Mouse (Mus musculus) forebrain, embryonic 16.5 days (tissue): Measurements from ENCODE around the gene Clec2d. TPM values are rescaled to one million over a fixed set of nuclear protein-coding genes. Genes with fewer than 3 reads are reported as not detected.

ENCODE experiments used
- ATAC-seq: fragments of 200-750 bp; cut with Nextera tagmentation; 2 replicates; pipeline ENCODE4 v1.8.0; 2017; ENCODE audit warnings: mild to moderate bottlenecking, moderate library complexity
- H3K27ac ChIP-seq: fragments of 300-500 bp; sonication (generic); 2 replicates; pipeline ENCODE4 v1.5.1; 2014; ENCODE audit warnings: low read length, control low read depth
- H3K27me3 ChIP-seq: fragments of 300-500 bp; sonication (generic); replicated peaks from 2 replicates; pipeline ENCODE4 v1.6.1; 2014; ENCODE audit warnings: low read length; ENCODE audit not compliant: control insufficient read depth, insufficient read depth
- H3K36me3 ChIP-seq: fragments of 300-500 bp; sonication (generic); 2 replicates; pipeline ENCODE4 v1.6.1; 2014; ENCODE audit not compliant: control insufficient read depth, insufficient read depth
- H3K4me1 ChIP-seq: fragments of 300-500 bp; sonication (generic); replicated peaks from 2 replicates; pipeline ENCODE4 v1.6.1; 2014; ENCODE audit warnings: low read length; ENCODE audit not compliant: control insufficient read depth, insufficient read depth
- H3K4me2 ChIP-seq: fragments of 300-500 bp; sonication (generic); 2 replicates; pipeline ENCODE4 v1.6.1; 2014; ENCODE audit warnings: mild to moderate bottlenecking, low read length, control low read depth
- H3K4me3 ChIP-seq: fragments of 300-500 bp; sonication (generic); replicated peaks from 2 replicates; pipeline ENCODE4 v1.5.1; 2014; ENCODE audit warnings: mild to moderate bottlenecking, low read length, control low read depth
- H3K9ac ChIP-seq: fragments of 300-500 bp; sonication (generic); replicated peaks from 2 replicates; pipeline ENCODE4 v1.6.1; 2014; ENCODE audit warnings: low read depth, low read length, control low read depth
- H3K9me3 ChIP-seq: fragments of 300-500 bp; sonication (generic); 2 replicates; pipeline ENCODE4 v1.6.1; 2016; ENCODE audit warnings: low read length; ENCODE audit not compliant: control insufficient read depth
- WGBS: fragments of 180-500 bp; shearing (Covaris S2); extraction: QIAGEN DNeasy Blood & Tissue Kit; methylation state at CpG from one replicate; pipeline ENCODE4 v1.1.7; 2014; 5-methylcytosine and 5-hydroxymethylcytosine counted together
- microRNA-seq: library from miRNA; unstranded; fragments of <30 nt; microRNA quantifications from one replicate; pipeline ENCODE4, GENCODE M21; 2017
- polyA plus RNA-seq: library from polyadenylated mRNA; unstranded; fragments of >200 nt; fragmentation: Nextera tagmentation; extraction: Ambion mirVana; gene quantifications from 2 replicates; pipeline ENCODE4 v1.2.1, GENCODE M21; 2015

The Clec2d gene
- polyA plus RNA-seq, 1 experiment from 2014 or later, result 0.18 TPM

DNA sequence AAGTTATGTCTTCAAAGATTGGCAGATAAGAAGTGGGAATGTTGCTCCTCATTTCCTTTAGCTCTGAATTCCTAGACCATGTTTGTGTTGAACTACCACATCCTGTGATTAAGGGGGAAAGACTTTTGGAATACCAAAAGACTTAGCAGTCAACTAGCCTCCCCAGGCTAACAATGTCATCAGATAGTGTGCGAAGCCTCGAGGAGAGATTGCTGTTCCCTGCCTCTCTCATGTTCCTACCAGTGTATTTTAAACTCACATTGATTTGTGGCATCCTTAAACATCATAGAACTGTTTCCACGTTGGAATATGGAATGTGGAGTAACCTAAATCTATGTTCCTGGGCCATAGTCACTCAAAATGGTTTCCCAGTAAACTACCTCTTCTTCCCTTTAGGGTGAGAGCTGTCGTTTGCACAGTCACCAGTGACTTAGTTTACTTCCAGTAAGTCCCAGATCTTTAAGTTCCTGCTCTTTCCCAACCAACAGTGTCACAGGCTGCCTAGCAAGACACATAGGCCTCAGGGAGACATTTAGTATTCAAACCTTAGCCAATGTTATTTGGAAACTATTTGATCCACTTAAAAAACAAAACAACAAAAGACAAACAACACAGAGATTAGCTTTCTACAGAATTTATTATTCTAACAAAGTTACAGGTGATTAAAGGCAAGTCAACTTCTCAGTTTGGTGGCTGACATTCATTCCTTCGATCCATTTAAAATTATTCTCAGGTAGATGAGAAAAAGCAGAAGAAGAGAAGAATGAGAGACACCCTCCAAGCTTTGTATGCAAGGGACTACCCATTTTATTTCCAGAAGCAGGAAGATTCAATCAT is 51.8 kb downstream of the Clec2d start:
- Histone ChIP-seq H3K9me3 (no peaks in the 10 kb centered on the region), H3K4me1 (no peaks in the 10 kb centered on the region), H3K4me2 (no peak overlapping the region), H3K27ac (no peak overlapping the region), H3K4me3 (no peak overlapping the region), H3K27me3 (no peaks in the 10 kb centered on the region), H3K9ac (no peak overlapping the region), H3K36me3 (no peaks in the 10 kb centered on the region)
- 82% methylated on average over 5 of the region's 5 CpGs for WGBS
- no peak for ATAC-seq

DNA sequence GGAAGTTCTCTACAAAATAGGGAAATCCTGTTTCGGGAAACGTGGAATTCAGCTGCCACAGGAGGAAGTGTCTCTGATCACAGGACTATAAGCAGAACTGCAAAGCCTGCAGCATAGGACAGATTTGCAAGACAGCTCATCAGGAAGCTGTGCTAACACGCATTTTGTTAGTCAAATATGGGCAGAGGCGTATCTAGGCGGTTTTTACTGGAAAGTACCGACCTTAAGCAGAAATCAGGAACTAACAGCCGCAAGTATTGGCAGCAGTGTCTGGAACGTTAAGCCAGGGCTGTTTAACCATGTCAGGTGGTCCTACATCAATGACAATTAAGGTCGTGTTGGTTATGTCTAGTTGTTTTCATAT is 52.4 kb downstream of the Clec2d start:
- Histone ChIP-seq H3K27ac (no peak overlapping the region), H3K9ac (no peak overlapping the region), H3K36me3 (no peaks in the 10 kb centered on the region), H3K4me3 (no peak overlapping the region), H3K27me3 (no peaks in the 10 kb centered on the region), H3K4me2 (no peak overlapping the region), H3K4me1 (peaks cover 3% of the 10 kb centered on the region), H3K9me3 (no peaks in the 10 kb centered on the region)
- ATAC-seq, result no peak
- WGBS, result 84% methylated on average over 9 of the region's 9 CpGs

DNA sequence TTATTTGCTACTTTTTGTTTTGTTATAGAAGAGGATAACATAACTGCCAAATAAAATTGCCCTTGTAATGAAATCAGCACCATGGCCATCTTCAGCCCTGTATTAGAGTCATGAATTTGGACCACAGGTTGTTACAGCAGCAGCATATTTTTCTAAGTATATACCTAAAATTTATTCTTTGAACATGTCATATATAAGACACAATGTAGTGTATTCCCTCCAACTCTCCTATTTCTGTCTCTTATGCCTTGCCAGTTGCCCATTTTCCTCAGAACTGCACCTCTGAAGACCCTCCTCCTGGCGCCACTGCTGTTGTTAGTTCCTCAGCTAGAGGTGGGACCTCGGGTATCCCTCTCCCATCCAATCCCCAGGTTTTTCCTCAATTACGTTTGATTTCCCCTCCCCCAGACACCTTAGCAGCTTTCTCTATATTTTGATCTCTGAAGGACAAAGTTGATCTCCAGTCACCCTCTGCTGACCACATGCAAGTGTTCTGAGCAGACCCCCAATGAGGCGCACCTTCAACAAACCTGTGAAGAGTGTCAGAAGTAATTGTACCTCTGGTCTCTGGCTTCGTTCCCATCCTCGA is 53.0 kb downstream of the Clec2d start:
- 86% methylated on average over 6 of the region's 6 CpGs for WGBS
- H3K9ac ChIP-seq, result no peak overlapping the region
- no peak overlapping the region for H3K27ac ChIP-seq
- no peaks in the 10 kb centered on the region for H3K9me3 ChIP-seq
- no peaks in the 10 kb centered on the region for H3K36me3 ChIP-seq
- peaks cover 6% of the 10 kb centered on the region for H3K4me1 ChIP-seq
- no peak overlapping the region for H3K4me2 ChIP-seq
- H3K4me3 ChIP-seq, result no peak overlapping the region
- ATAC-seq, result no peak
- H3K27me3 ChIP-seq, result no peaks in the 10 kb centered on the region

DNA sequence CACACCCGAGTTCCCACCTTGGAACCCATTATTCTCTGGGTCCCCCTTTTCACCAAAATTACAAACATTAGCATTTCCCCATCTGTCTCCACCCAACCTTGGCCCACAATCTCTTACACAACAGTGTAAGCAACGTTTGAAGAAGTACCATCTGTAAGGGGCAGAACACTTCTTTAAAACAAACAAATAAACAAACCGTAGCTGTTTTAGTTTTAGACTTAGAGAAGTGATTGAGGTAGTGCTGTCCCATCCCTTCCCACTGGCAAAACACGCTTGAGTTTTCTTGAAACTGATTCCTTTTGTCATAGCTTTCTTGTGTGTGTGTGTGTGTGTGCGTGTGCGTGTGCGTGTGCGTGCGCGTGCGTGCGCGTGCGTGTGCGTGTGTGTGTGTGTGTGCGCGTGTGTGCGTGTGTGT is 53.5 kb downstream of the Clec2d start:
- no peaks in the 10 kb centered on the region for H3K9me3 ChIP-seq
- H3K27me3 ChIP-seq, result no peaks in the 10 kb centered on the region
- WGBS, result 92% methylated on average over 13 of the region's 18 CpGs
- peaks cover 6% of the 10 kb centered on the region for H3K4me1 ChIP-seq
- H3K9ac ChIP-seq, result no peak overlapping the region
- H3K27ac ChIP-seq, result no peak overlapping the region
- no peak overlapping the region for H3K4me3 ChIP-seq
- no peaks in the 10 kb centered on the region for H3K36me3 ChIP-seq
- no peak overlapping the region for H3K4me2 ChIP-seq
- no peak for ATAC-seq

DNA sequence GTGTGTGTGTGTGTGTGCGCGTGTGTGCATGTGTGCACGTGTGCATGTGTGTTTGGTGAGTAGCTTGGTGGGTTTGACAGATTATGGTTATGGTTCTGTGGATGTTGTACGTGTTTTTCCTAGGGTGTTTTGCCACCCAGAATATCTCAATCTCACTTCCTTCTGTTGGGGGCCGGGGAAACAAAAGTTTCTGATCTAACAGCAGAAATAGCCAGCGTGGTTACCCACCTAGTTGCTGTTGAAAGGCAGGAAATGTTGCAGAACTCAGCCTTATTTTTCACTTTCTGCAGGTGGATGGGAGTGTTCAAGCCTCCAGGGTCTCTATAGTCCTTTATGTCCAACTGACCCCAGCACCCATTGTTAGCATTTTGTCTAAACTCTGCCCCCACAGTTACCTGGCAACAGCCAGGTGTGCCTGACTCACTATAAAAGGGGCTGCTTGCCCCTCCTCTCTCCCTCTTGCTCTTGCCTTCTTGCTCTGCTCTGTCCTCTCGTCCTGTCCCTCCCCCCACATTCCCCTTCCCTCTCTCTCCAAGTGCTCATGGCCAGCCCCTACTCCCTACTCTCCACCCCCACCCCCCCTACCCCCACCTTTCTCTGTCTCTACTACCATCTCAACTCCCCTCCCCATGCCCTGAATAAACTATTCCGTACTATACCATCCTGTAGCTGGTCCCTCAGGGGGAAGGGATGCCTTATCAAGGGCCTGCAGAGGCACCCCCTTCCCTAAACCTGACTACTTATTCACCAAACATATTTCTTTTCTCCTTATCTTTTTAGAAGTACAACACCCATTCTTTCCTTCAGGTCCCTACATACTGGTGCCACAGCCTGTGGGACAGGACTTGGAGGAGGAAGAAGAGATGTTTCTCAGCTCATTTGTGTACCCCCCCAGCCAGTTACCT is 54.3 kb downstream of the Clec2d start:
- Histone ChIP-seq H3K27me3 (no peaks in the 10 kb centered on the region), H3K4me1 (peaks cover 6% of the 10 kb centered on the region), H3K4me3 (no peak overlapping the region), H3K9me3 (no peaks in the 10 kb centered on the region), H3K27ac (no peak overlapping the region), H3K4me2 (no peak overlapping the region), H3K9ac (no peak overlapping the region), H3K36me3 (no peaks in the 10 kb centered on the region)
- no peak for ATAC-seq
- 81% methylated on average over 8 of the region's 8 CpGs for WGBS

DNA sequence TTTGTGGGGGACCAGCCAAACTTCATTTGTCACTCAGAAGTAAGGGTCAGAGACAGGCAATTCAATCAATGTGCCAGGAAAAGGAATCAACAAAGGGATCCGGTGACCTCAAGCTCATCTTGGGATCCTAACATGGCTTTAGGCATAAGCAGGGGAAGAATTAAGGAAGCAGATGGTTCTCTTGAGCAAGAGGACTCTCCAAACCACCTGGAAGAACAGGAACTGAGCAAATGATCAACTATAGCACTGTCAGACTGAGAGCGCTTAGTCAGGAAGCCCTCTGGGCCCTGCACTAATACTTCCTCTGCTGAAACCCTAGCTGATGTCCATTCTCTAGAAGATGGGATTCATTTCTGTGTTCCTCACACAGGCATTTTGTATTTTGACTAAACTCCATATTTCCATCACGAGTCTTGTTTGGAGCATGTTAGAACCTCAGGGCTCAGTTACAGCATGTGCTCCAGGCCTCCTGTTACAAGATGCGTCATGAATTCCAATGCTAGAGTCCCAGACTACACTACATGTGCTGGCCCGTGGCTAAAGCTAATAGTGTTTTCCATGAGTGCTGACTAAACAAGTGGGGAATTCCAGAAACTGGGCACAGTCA is 55.5 kb downstream of the Clec2d start:
- WGBS, result 87% methylated on average over 5 of the region's 5 CpGs

More for the DNA sequence above, 55.5 kb downstream of the Clec2d start:
- H3K36me3 ChIP-seq, result no peaks in the 10 kb centered on the region
- H3K9ac ChIP-seq, result no peak overlapping the region
- H3K4me1 ChIP-seq, result peaks cover 6% of the 10 kb centered on the region
- no peak overlapping the region for H3K4me3 ChIP-seq
- H3K27ac ChIP-seq, result no peak overlapping the region
- H3K4me2 ChIP-seq, result no peak overlapping the region
- no peak for ATAC-seq
- H3K9me3 ChIP-seq, result no peaks in the 10 kb centered on the region
- no peaks in the 10 kb centered on the region for H3K27me3 ChIP-seq

Small RNA genes lying within 50 kb of the gene (microRNA-seq; reads per million reads assigned to microRNA genes)
- not detected for gene Gm27514

Other genes starting within 250 kb of the Clec2d start
- not detected in 2 replicates for gene Clec2g, start 246.2 kb upstream of the Clec2d start, polyA plus RNA-seq
- 0.26 and 0.29 TPM in 2 replicates for gene Klrb1f, start 134.7 kb upstream of the Clec2d start, polyA plus RNA-seq
- not detected in 2 replicates for gene Clec2e, start 79.7 kb upstream of the Clec2d start, polyA plus RNA-seq
- gene Cd69, start 94.8 kb downstream of the Clec2d start, polyA plus RNA-seq, result not detected in 2 replicates
- not detected in 2 replicates for gene 4922502D21Rik, start 151.2 kb downstream of the Clec2d start, polyA plus RNA-seq
- 0.18 and 0.27 TPM in 2 replicates for gene Clec12a, start 162.1 kb downstream of the Clec2d start, polyA plus RNA-seq
- not detected in 2 replicates for gene Clec12b, start 205.3 kb downstream of the Clec2d start, polyA plus RNA-seq
- 0.86 and 1.2 TPM in 2 replicates for gene Clec1b, start 216.7 kb downstream of the Clec2d start, polyA plus RNA-seq
- 0.19 TPM in 1 of 2 replicates, not detected in the other for gene Clec9a, start 228.2 kb downstream of the Clec2d start, polyA plus RNA-seq